Mouse (Mus musculus): Measurements from ENCODE around the gene Slc16a2. TPM values are rescaled to one million over a fixed set of nuclear protein-coding genes. Genes with fewer than 3 reads are reported as not detected.

Gene Slc16a2
- total RNA-seq (2014; fragmentation: Nextera tagmentation) (not detected in 2 replicates), total RNA-seq (2017) (0.05 and 0.06 TPM in 2 replicates), polyA plus RNA-seq (2012) (not detected in 2 replicates)

GRCm38 (mm10) chrX:103821832-103822196 is at the start of gene Slc16a2:
Slc16a2 (minus strand) TSS chrX:103821983.
- Histone ChIP-seq H3K36me3 (replicated peaks) (no peaks in the 10 kb centered on the region), H3K9me3 (replicated peaks) (no peaks in the 10 kb centered on the region), H3K4me3 (ENCODE audit: low read depth, low read length) (no peak within 1 kb of the TSS), H3K4me1 (ENCODE audit: insufficient read depth, low read depth, low read length) (no peaks in the 10 kb centered on the region), H3K27me3 (ENCODE audit: insufficient read depth, low read length) (no peaks in the 10 kb centered on the region)
- TF ChIP-seq GATA1 (IDR thresholded peaks at IDR 0.05; ENCODE audit: borderline replicate concordance, low read length), result no peak
- no peak for TF ChIP-seq TAL1 (conservative IDR thresholded peaks at IDR 0.05; ENCODE audit: low read depth, low read length)
- TF ChIP-seq POLR2AphosphoS5 (IDR thresholded peaks at IDR 0.05; ENCODE audit: insufficient replicate concordance, low read depth, low read length), result no peak
- TF ChIP-seq GATA2 (IDR thresholded peaks at IDR 0.05; ENCODE audit: borderline replicate concordance, low read depth, low read length), result no peak
- TF ChIP-seq CTCF (IDR thresholded peaks at IDR 0.05; ENCODE audit: low read depth, low read length), result no peak
- ATAC-seq (ENCODE audit: extremely low read depth, insufficient number of reproducible peaks, low FRiP score, poor library complexity, severe bottlenecking) (no peak), DNase-seq (ENCODE audit: low spot score) (no peak)

- H3K36me3 ChIP-seq (replicated peaks), result no peaks in the 10 kb centered on the region
- H3K4me3 ChIP-seq (ENCODE audit: low read depth, low read length), result no peak overlapping the region
- no peaks in the 10 kb centered on the region for H3K9me3 ChIP-seq (replicated peaks)
- H3K4me1 ChIP-seq (ENCODE audit: insufficient read depth, low read depth, low read length), result no peaks in the 10 kb centered on the region
- ATAC-seq (ENCODE audit: extremely low read depth, insufficient number of reproducible peaks, low FRiP score, poor library complexity, severe bottlenecking) (no peak), DNase-seq (ENCODE audit: low spot score) (no peak)
- no peak for TF ChIP-seq POLR2AphosphoS5 (IDR thresholded peaks at IDR 0.05; ENCODE audit: insufficient replicate concordance, low read depth, low read length)
- TF ChIP-seq GATA2 (IDR thresholded peaks at IDR 0.05; ENCODE audit: borderline replicate concordance, low read depth, low read length), result no peak
- H3K27me3 ChIP-seq (ENCODE audit: insufficient read depth, low read length), result no peaks in the 10 kb centered on the region
These were observed 41.7 kb upstream of the Slc16a2 start for GRCm38 (mm10) chrX:103863502-103863901.

- Histone ChIP-seq H3K4me1 (ENCODE audit: insufficient read depth, low read depth, low read length) (no peaks in the 10 kb centered on the region), H3K27me3 (ENCODE audit: insufficient read depth, low read length) (no peaks in the 10 kb centered on the region), H3K4me3 (ENCODE audit: low read depth, low read length) (no peak overlapping the region), H3K36me3 (replicated peaks) (no peaks in the 10 kb centered on the region), H3K9me3 (replicated peaks) (no peaks in the 10 kb centered on the region)
- no peak for TF ChIP-seq CTCF (IDR thresholded peaks at IDR 0.05; ENCODE audit: low read depth, low read length)
- TF ChIP-seq POLR2AphosphoS5 (IDR thresholded peaks at IDR 0.05; ENCODE audit: insufficient replicate concordance, low read depth, low read length), result no peak
- DNase-seq (ENCODE audit: low spot score) (no peak), ATAC-seq (ENCODE audit: extremely low read depth, insufficient number of reproducible peaks, low FRiP score, poor library complexity, severe bottlenecking) (no peak)
These were observed 41.1 kb upstream of the Slc16a2 start for GRCm38 (mm10) chrX:103862877-103863276.

- no peak overlapping the region for H3K4me3 ChIP-seq (ENCODE audit: low read depth, low read length)
These were observed 23.5 kb upstream of the Slc16a2 start for GRCm38 (mm10) chrX:103845266-103845665.

GRCm38 (mm10) chrX:103828836-103829235 is 7.1 kb upstream of the Slc16a2 start:
- Histone ChIP-seq H3K4me3 (ENCODE audit: low read depth, low read length) (no peak overlapping the region), H3K4me1 (ENCODE audit: insufficient read depth, low read depth, low read length) (no peaks in the 10 kb centered on the region), H3K27me3 (ENCODE audit: insufficient read depth, low read length) (no peaks in the 10 kb centered on the region), H3K36me3 (replicated peaks) (no peaks in the 10 kb centered on the region), H3K9me3 (replicated peaks) (no peaks in the 10 kb centered on the region)
- no peak for ATAC-seq (ENCODE audit: extremely low read depth, insufficient number of reproducible peaks, low FRiP score, poor library complexity, severe bottlenecking)
- TF ChIP-seq POLR2AphosphoS5 (IDR thresholded peaks at IDR 0.05; ENCODE audit: insufficient replicate concordance, low read depth, low read length), result no peak
- no peak for TF ChIP-seq TAL1 (conservative IDR thresholded peaks at IDR 0.05; ENCODE audit: low read depth, low read length)
- no peak for TF ChIP-seq GATA2 (IDR thresholded peaks at IDR 0.05; ENCODE audit: borderline replicate concordance, low read depth, low read length)
- no peak for TF ChIP-seq CTCF (IDR thresholded peaks at IDR 0.05; ENCODE audit: low read depth, low read length)
- no peak for TF ChIP-seq GATA1 (IDR thresholded peaks at IDR 0.05; ENCODE audit: borderline replicate concordance, low read length)
- DNase-seq (ENCODE audit: low spot score), result no peak

More at GRCm38 (mm10) chrX:103845266-103845665, 23.5 kb upstream of the Slc16a2 start:
- Histone ChIP-seq H3K4me1 (ENCODE audit: insufficient read depth, low read depth, low read length) (no peaks in the 10 kb centered on the region), H3K27me3 (ENCODE audit: insufficient read depth, low read length) (no peaks in the 10 kb centered on the region), H3K9me3 (replicated peaks) (no peaks in the 10 kb centered on the region), H3K36me3 (replicated peaks) (no peaks in the 10 kb centered on the region)
- DNase-seq (ENCODE audit: low spot score), result no peak
- no peak for ATAC-seq (ENCODE audit: extremely low read depth, insufficient number of reproducible peaks, low FRiP score, poor library complexity, severe bottlenecking)
- TF ChIP-seq GATA2 (IDR thresholded peaks at IDR 0.05; ENCODE audit: borderline replicate concordance, low read depth, low read length), result no peak
- no peak for TF ChIP-seq POLR2AphosphoS5 (IDR thresholded peaks at IDR 0.05; ENCODE audit: insufficient replicate concordance, low read depth, low read length)
- TF ChIP-seq GATA1 (IDR thresholded peaks at IDR 0.05; ENCODE audit: borderline replicate concordance, low read length), result no peak
- no peak for TF ChIP-seq TAL1 (conservative IDR thresholded peaks at IDR 0.05; ENCODE audit: low read depth, low read length)

GRCm38 (mm10) chrX:103822271-103822811 is 558 bp upstream of the Slc16a2 start:
- no peaks in the 10 kb centered on the region for H3K27me3 ChIP-seq (ENCODE audit: insufficient read depth, low read length)
- no peak for ATAC-seq (ENCODE audit: extremely low read depth, insufficient number of reproducible peaks, low FRiP score, poor library complexity, severe bottlenecking)

More at GRCm38 (mm10) chrX:103822271-103822811, 558 bp upstream of the Slc16a2 start:
- TF ChIP-seq POLR2AphosphoS5 (IDR thresholded peaks at IDR 0.05; ENCODE audit: insufficient replicate concordance, low read depth, low read length), result no peak
- no peak for TF ChIP-seq CTCF (IDR thresholded peaks at IDR 0.05; ENCODE audit: low read depth, low read length)
- Histone ChIP-seq H3K9me3 (replicated peaks) (no peaks in the 10 kb centered on the region), H3K4me1 (ENCODE audit: insufficient read depth, low read depth, low read length) (no peaks in the 10 kb centered on the region), H3K36me3 (replicated peaks) (no peaks in the 10 kb centered on the region), H3K4me3 (ENCODE audit: low read depth, low read length) (no peak overlapping the region)
- no peak for DNase-seq (ENCODE audit: low spot score)

All from G1E (cell line).